Mouse (Mus musculus): ENCODE results near the gene Dbt. TPM values are rescaled to one million over a fixed set of nuclear protein-coding genes. Genes with fewer than 3 reads are reported as not detected.

Dbt gene
- polyA plus RNA-seq, 1 experiment from 2014 or later: 13.0 TPM

GRCm38 (mm10) chr3:116562408-116563094, 49.7 kb downstream of the Dbt start, which contains the start of gene Lrrc39:
Lrrc39 (plus strand) TSS chr3:116562973.
- DNase-seq (ENCODE audit: low spot score) (no peak), ATAC-seq (ENCODE audit: insufficient read depth, low FRiP score, low TSS enrichment) (no peak)
- H3K4me3 ChIP-seq (ENCODE audit: low read depth, low read length): no peak within 1 kb of the TSS
- H3K4me2 ChIP-seq (ENCODE audit: low read depth): no peak within 1 kb of the TSS
- H3K27ac ChIP-seq (ENCODE audit: low read depth, low read length): no peak within 1 kb of the TSS
- H3K27me3 ChIP-seq (ENCODE audit: control insufficient read depth, insufficient read depth, low read length): no peaks in the 10 kb centered on the region
- no peaks in the 10 kb centered on the region for H3K9me3 ChIP-seq (ENCODE audit: control insufficient read depth, low read length)
- H3K9ac ChIP-seq (ENCODE audit: low read length): no peak within 1 kb of the TSS
- no peaks in the 10 kb centered on the region for H3K36me3 ChIP-seq (ENCODE audit: control insufficient read depth, insufficient read depth, low read length)
- 85% methylated on average over 7 of the region's 7 CpGs for WGBS
- H3K4me1 ChIP-seq (ENCODE audit: control insufficient read depth, insufficient read depth, low read length): no peaks in the 10 kb centered on the region

DNA sequence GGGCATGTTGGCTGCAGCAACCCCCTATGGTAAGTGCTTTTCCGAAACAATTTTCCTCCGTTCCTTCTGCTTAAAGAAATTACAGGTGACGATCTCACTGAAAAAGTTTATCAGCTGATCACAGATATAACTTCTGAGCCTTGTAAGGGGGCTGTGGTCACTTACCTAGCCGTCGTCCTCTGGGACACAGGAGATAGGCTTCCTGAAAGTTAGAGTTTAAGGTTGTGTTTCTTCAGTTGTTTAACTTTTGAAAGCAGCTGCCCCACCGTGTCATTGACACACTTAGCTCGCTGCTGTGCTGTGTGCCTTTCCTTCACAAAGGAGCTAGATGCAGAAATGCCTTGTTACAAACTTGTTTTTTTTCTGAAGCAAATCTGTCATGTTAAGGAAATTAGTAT, 50.2 kb downstream of the Dbt start:
- Histone ChIP-seq H3K9me3 (ENCODE audit: control insufficient read depth, low read length) (no peaks in the 10 kb centered on the region), H3K27ac (ENCODE audit: low read depth, low read length) (no peak overlapping the region), H3K4me3 (ENCODE audit: low read depth, low read length) (no peak overlapping the region), H3K36me3 (ENCODE audit: control insufficient read depth, insufficient read depth, low read length) (no peaks in the 10 kb centered on the region), H3K27me3 (ENCODE audit: control insufficient read depth, insufficient read depth, low read length) (no peaks in the 10 kb centered on the region), H3K4me1 (ENCODE audit: control insufficient read depth, insufficient read depth, low read length) (no peaks in the 10 kb centered on the region), H3K4me2 (ENCODE audit: low read depth) (no peak overlapping the region), H3K9ac (ENCODE audit: low read length) (no peak overlapping the region)
- 87% methylated on average over 7 of the region's 7 CpGs for WGBS
- ATAC-seq (ENCODE audit: insufficient read depth, low FRiP score, low TSS enrichment): no peak
- no peak for DNase-seq (ENCODE audit: low spot score)

GRCm38 (mm10) chr3:116570628-116571027, 57.8 kb downstream of the Dbt start:
- Histone ChIP-seq H3K4me3 (ENCODE audit: low read depth, low read length) (no peak overlapping the region), H3K9me3 (ENCODE audit: control insufficient read depth, low read length) (no peaks in the 10 kb centered on the region), H3K27me3 (ENCODE audit: control insufficient read depth, insufficient read depth, low read length) (no peaks in the 10 kb centered on the region), H3K27ac (ENCODE audit: low read depth, low read length) (no peak overlapping the region), H3K36me3 (ENCODE audit: control insufficient read depth, insufficient read depth, low read length) (no peaks in the 10 kb centered on the region), H3K4me1 (ENCODE audit: control insufficient read depth, insufficient read depth, low read length) (no peaks in the 10 kb centered on the region), H3K4me2 (ENCODE audit: low read depth) (no peak overlapping the region), H3K9ac (ENCODE audit: low read length) (no peak overlapping the region)
- DNase-seq (ENCODE audit: low spot score) (no peak), ATAC-seq (ENCODE audit: insufficient read depth, low FRiP score, low TSS enrichment) (no peak)
- WGBS: 77% methylated on average over 2 of the region's 2 CpGs

DNA sequence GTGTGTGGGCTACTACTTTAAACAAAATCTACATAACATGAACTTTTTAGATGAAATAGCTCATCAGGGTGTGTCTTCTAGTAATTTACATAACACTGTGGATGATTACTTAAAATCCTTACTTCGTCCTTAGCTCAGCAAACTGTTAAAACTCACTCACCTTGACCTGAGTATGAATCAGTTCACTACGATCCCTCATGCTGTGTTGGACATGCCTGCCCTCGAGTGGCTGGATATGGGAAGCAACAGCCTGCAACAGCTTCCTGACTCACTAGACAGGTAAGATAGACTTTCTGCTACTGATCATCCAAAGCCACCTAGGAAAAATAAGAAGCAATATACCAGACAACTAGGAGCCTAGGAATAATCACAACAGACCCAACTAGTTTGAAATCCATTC, 64.4 kb downstream of the Dbt start:
- no peaks in the 10 kb centered on the region for H3K4me1 ChIP-seq (ENCODE audit: control insufficient read depth, insufficient read depth, low read length)
- ATAC-seq (ENCODE audit: insufficient read depth, low FRiP score, low TSS enrichment) (no peak), DNase-seq (ENCODE audit: low spot score) (no peak)
- no peaks in the 10 kb centered on the region for H3K27me3 ChIP-seq (ENCODE audit: control insufficient read depth, insufficient read depth, low read length)
- no peaks in the 10 kb centered on the region for H3K9me3 ChIP-seq (ENCODE audit: control insufficient read depth, low read length)
- WGBS: 75% methylated on average over 3 of the region's 3 CpGs
- H3K4me3 ChIP-seq (ENCODE audit: low read depth, low read length): no peak overlapping the region
- no peak overlapping the region for H3K4me2 ChIP-seq (ENCODE audit: low read depth)
- no peak overlapping the region for H3K9ac ChIP-seq (ENCODE audit: low read length)
- H3K36me3 ChIP-seq (ENCODE audit: control insufficient read depth, insufficient read depth, low read length): 0 out of 2 replicates have a peak, but pooled peaks cover 3% of the 10 kb centered on the region
- H3K27ac ChIP-seq (ENCODE audit: low read depth, low read length): no peak overlapping the region

DNA sequence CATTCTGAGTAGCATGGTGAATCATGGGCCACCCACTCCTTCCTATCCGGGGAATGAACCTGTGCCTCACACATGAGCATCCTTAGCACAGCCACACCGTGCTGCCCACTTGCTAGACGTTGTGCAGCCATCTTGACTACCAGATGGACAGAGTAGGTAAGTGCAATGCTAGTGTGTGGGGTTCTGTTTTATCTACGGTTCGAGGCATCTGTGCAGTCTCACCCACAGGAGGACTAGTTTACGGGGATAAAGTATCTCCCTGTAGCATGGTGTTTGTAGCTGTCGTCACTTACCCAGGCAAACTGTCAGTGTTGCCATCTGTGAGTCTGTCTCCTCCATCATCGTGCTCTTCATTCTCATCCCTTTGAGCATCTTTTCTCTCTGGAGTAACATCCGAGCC, 69.3 kb downstream of the Dbt start:
- 95% methylated on average over 9 of the region's 9 CpGs for WGBS
- no peak overlapping the region for H3K9ac ChIP-seq (ENCODE audit: low read length)
- no peak overlapping the region for H3K4me2 ChIP-seq (ENCODE audit: low read depth)
- H3K27me3 ChIP-seq (ENCODE audit: control insufficient read depth, insufficient read depth, low read length): no peaks in the 10 kb centered on the region
- H3K4me1 ChIP-seq (ENCODE audit: control insufficient read depth, insufficient read depth, low read length): no peaks in the 10 kb centered on the region
- ATAC-seq (ENCODE audit: insufficient read depth, low FRiP score, low TSS enrichment) (no peak), DNase-seq (ENCODE audit: low spot score) (no peak)
- peaks cover 11% of the 10 kb centered on the region for H3K36me3 ChIP-seq (ENCODE audit: control insufficient read depth, insufficient read depth, low read length)
- H3K4me3 ChIP-seq (ENCODE audit: low read depth, low read length): no peak overlapping the region
- H3K27ac ChIP-seq (ENCODE audit: low read depth, low read length): no peak overlapping the region
- no peaks in the 10 kb centered on the region for H3K9me3 ChIP-seq (ENCODE audit: control insufficient read depth, low read length)

GRCm38 (mm10) chr3:116594076-116594727, 81.3 kb downstream of the Dbt start:
- Histone ChIP-seq H3K9ac (ENCODE audit: low read length) (peak overlapping the region; percentile 57), H3K36me3 (ENCODE audit: control insufficient read depth, insufficient read depth, low read length) (peaks cover 2% of the 10 kb centered on the region; the same call in 1 of the 2 replicates), H3K4me2 (ENCODE audit: low read depth) (peak overlapping the region; percentile 53), H3K9me3 (ENCODE audit: control insufficient read depth, low read length) (no peaks in the 10 kb centered on the region), H3K4me1 (ENCODE audit: control insufficient read depth, insufficient read depth, low read length) (no peaks in the 10 kb centered on the region), H3K4me3 (ENCODE audit: low read depth, low read length) (peak overlapping the region; percentile 82), H3K27ac (ENCODE audit: low read depth, low read length) (peak overlapping the region; percentile 76; the same call in 1 of the 2 replicates), H3K27me3 (ENCODE audit: control insufficient read depth, insufficient read depth, low read length) (no peaks in the 10 kb centered on the region)
- no peak for DNase-seq (ENCODE audit: low spot score)
- WGBS: 3% methylated on average over 22 of the region's 22 CpGs
- peak; percentile 74 for ATAC-seq (ENCODE audit: insufficient read depth, low FRiP score, low TSS enrichment)

- Histone ChIP-seq H3K4me3 (ENCODE audit: low read depth, low read length) (peak within 1 kb of the TSS; percentile 82), H3K27ac (ENCODE audit: low read depth, low read length) (peak within 1 kb of the TSS; percentile 76; the same call in 1 of the 2 replicates), H3K4me1 (ENCODE audit: control insufficient read depth, insufficient read depth, low read length) (no peaks in the 10 kb centered on the region), H3K4me2 (ENCODE audit: low read depth) (peak within 1 kb of the TSS; percentile 80), H3K36me3 (ENCODE audit: control insufficient read depth, insufficient read depth, low read length) (no peaks in the 10 kb centered on the region), H3K9ac (ENCODE audit: low read length) (peak within 1 kb of the TSS; percentile 57), H3K9me3 (ENCODE audit: control insufficient read depth, low read length) (no peaks in the 10 kb centered on the region), H3K27me3 (ENCODE audit: control insufficient read depth, insufficient read depth, low read length) (no peaks in the 10 kb centered on the region)
- DNase-seq (ENCODE audit: low spot score) (peak; percentile 98), ATAC-seq (ENCODE audit: insufficient read depth, low FRiP score, low TSS enrichment) (peak; percentile 95)
- under 1% methylated on average over 65 of the region's 65 CpGs for WGBS
Measured at GRCm38 (mm10) chr3:116594728-116595602, 82.1 kb downstream of the Dbt start, which contains the start of gene Sass6. Sass6 (plus strand) TSS chr3:116594982.

- Histone ChIP-seq H3K27me3 (ENCODE audit: control insufficient read depth, insufficient read depth, low read length) (no peaks in the 10 kb centered on the region), H3K4me1 (ENCODE audit: control insufficient read depth, insufficient read depth, low read length) (no peaks in the 10 kb centered on the region), H3K4me3 (ENCODE audit: low read depth, low read length) (peak overlapping the region; percentile 82), H3K27ac (ENCODE audit: low read depth, low read length) (no peak overlapping the region), H3K9ac (ENCODE audit: low read length) (peak overlapping the region; percentile 57), H3K4me2 (ENCODE audit: low read depth) (peak overlapping the region; percentile 80), H3K36me3 (ENCODE audit: control insufficient read depth, insufficient read depth, low read length) (no peaks in the 10 kb centered on the region), H3K9me3 (ENCODE audit: control insufficient read depth, low read length) (no peaks in the 10 kb centered on the region)
- 10% methylated on average over 10 of the region's 10 CpGs for WGBS
- DNase-seq (ENCODE audit: low spot score) (no peak), ATAC-seq (ENCODE audit: insufficient read depth, low FRiP score, low TSS enrichment) (no peak)
Measured at GRCm38 (mm10) chr3:116595603-116595991, 82.7 kb downstream of the Dbt start.
